Comparison of ENCODE assay signal across 11 mouse cellular contexts in the genomic region with DNA sequence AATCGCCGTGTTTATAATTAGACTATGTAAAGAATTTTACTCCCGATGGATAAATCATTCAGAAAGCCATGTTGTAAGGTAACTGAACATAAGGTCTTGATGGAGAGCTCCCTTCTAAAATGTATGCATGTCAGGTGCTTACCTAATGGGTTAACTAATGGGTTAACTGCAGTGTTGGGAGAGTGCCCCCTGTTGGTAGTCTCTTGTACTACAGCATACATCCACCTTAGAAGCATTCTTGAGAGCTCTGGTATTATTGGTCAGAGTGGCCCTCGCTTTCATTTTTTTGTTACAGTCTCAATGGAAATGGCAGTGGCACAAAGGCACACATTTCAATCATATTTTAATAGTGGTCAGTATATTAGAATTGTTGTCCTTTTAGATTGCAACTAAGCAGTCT.
DNase-seq lines count a peak whose midpoint lies in the region; ATAC-seq and TF ChIP-seq lines count a peak whose summit lies in the region.
"Had no signal": no experiment of that assay in that cellular context is flagged by ENCODE, and none has a peak within 500 bp of the region (broad histone marks: within the 10 kb centered on the region; RNA-seq: fewer than 3 reads in every experiment).

No protein-coding gene starts in this region.

- 91% methylated on average over 4 of the region's 4 CpGs for WGBS in heart, embryonic 10.5 days
- WGBS in heart, embryonic 12.5 days = 91% methylated on average over 4 of the region's 4 CpGs
- 97% methylated on average over 4 of the region's 4 CpGs for WGBS in spleen, adult 2 months
- 90% methylated on average over 4 of the region's 4 CpGs for WGBS in stomach, postnatal 0 days

- no peak for TF ChIP-seq EP300 in stomach, postnatal 0 days (optimal IDR thresholded peaks at IDR 0.05)

- no peak overlapping the region for H3K4me3 ChIP-seq in heart, embryonic 10.5 days
- H3K4me3 ChIP-seq in heart, embryonic 12.5 days = no peak overlapping the region
- no peak overlapping the region for H3K4me3 ChIP-seq in spleen, adult 2 months (ENCODE audit: extremely low read depth, insufficient read depth, insufficient read length)
- no peak overlapping the region for H3K4me3 ChIP-seq in stomach, postnatal 0 days (ENCODE audit: low read depth, low read length)
- H3K4me3 ChIP-seq: hindbrain, embryonic 13.5 days; limb, embryonic 13.5 days; neural tube, embryonic 13.5 days had no signal

- H3K9me3 ChIP-seq in heart, embryonic 10.5 days = no peaks in the 10 kb centered on the region
- no peaks in the 10 kb centered on the region for H3K9me3 ChIP-seq in heart, embryonic 12.5 days (replicated peaks)
- no peaks in the 10 kb centered on the region for H3K9me3 ChIP-seq in stomach, postnatal 0 days (ENCODE audit: control insufficient read depth, low read length)
- H3K9me3 ChIP-seq: hindbrain, embryonic 13.5 days; limb, embryonic 13.5 days; neural tube, embryonic 13.5 days had no signal

- no peak for TF ChIP-seq CTCF in spleen, adult 2 months (IDR thresholded peaks at IDR 0.05; ENCODE audit: extremely low read depth, insufficient read depth, insufficient read length, insufficient replicate concordance)
- TF ChIP-seq CTCF in stomach, postnatal 0 days (IDR thresholded peaks at IDR 0.05; ENCODE audit: low read depth) = peak; percentile 74

- DNase-seq in heart, embryonic 10.5 days (ENCODE audit: low spot score) = peak; percentile 19
- peak; percentile 10 to 11 for DNase-seq in spleen, adult 2 months (ENCODE audit: low read depth in 1 of 2, low spot score in 2 of 2)
- no peak for DNase-seq in spleen, postnatal 4 days (ENCODE audit: low spot score in 2 of 2)
- DNase-seq in embryo, embryonic 10.5 days (ENCODE audit: low spot score) = peak; percentile 64
- DNase-seq in stomach, postnatal 0 days (ENCODE audit: low spot score) = no peak
- DNase-seq in ovary, postnatal 36 days (ENCODE audit: low spot score) = no peak
- DNase-seq in left cerebral cortex, postnatal 25 days (ENCODE audit: low spot score in 2 of 2) = no peak

- peaks cover 28% of the 10 kb centered on the region for H3K36me3 ChIP-seq in heart, embryonic 10.5 days
- peaks cover 28% of the 10 kb centered on the region for H3K36me3 ChIP-seq in heart, embryonic 12.5 days
- H3K36me3 ChIP-seq in spleen, adult 2 months (ENCODE audit: control insufficient read depth, insufficient read depth, low read length) = no peaks in the 10 kb centered on the region
- H3K36me3 ChIP-seq in stomach, postnatal 0 days (ENCODE audit: control insufficient read depth, insufficient read depth, low read length) = no peaks in the 10 kb centered on the region
- H3K36me3 ChIP-seq: hindbrain, embryonic 13.5 days had no signal

- no peak for ATAC-seq in heart, embryonic 12.5 days (ENCODE audit: insufficient number of reproducible peaks, low FRiP score)
- ATAC-seq in stomach, postnatal 0 days (ENCODE audit: low FRiP score, low TSS enrichment) = no peak

- H3K4me2 ChIP-seq in heart, embryonic 12.5 days = no peak overlapping the region
- H3K4me2 ChIP-seq in stomach, postnatal 0 days (replicated peaks; ENCODE audit: low read depth) = no peak overlapping the region
- H3K4me2 ChIP-seq: hindbrain, embryonic 13.5 days; limb, embryonic 13.5 days; neural tube, embryonic 13.5 days had no signal

- H3K27ac ChIP-seq in heart, embryonic 10.5 days = no peak overlapping the region
- H3K27ac ChIP-seq in heart, embryonic 12.5 days (ENCODE audit: poor library complexity, severe bottlenecking) = no peak overlapping the region
- no peak overlapping the region for H3K27ac ChIP-seq in spleen, adult 2 months (ENCODE audit: insufficient read depth, low read length)
- no peak overlapping the region for H3K27ac ChIP-seq in stomach, postnatal 0 days (replicated peaks)
- H3K27ac ChIP-seq: hindbrain, embryonic 13.5 days; limb, embryonic 13.5 days; neural tube, embryonic 13.5 days had no signal

- intact Hi-C loops in left cerebral cortex, postnatal 25 days (cut with DNase I) = loop anchor here (5.0 kb wide), 1 partner anchor 558 kb away; no protein-coding TSS in a partner anchor

- H3K4me1 ChIP-seq in heart, embryonic 10.5 days = peaks cover 8% of the 10 kb centered on the region; the same call in 1 of the 2 replicates
- 0 out of 2 replicates have a peak, but pooled peaks cover 2% of the 10 kb centered on the region for H3K4me1 ChIP-seq in heart, embryonic 12.5 days (replicated peaks)
- no peaks in the 10 kb centered on the region for H3K4me1 ChIP-seq in spleen, adult 2 months (ENCODE audit: control insufficient read depth, insufficient read depth, insufficient read length)
- H3K4me1 ChIP-seq in stomach, postnatal 0 days (replicated peaks; ENCODE audit: control insufficient read depth, insufficient read depth) = no peaks in the 10 kb centered on the region
- H3K4me1 ChIP-seq: hindbrain, embryonic 13.5 days; neural tube, embryonic 13.5 days had no signal

- H3K27me3 ChIP-seq in heart, embryonic 10.5 days (ENCODE audit: insufficient read depth, poor library complexity, severe bottlenecking) = no peaks in the 10 kb centered on the region
- no peaks in the 10 kb centered on the region for H3K27me3 ChIP-seq in heart, embryonic 12.5 days (replicated peaks)
- no peaks in the 10 kb centered on the region for H3K27me3 ChIP-seq in spleen, adult 2 months (ENCODE audit: control insufficient read depth, insufficient read depth, low read length)
- H3K27me3 ChIP-seq in stomach, postnatal 0 days (ENCODE audit: control insufficient read depth, insufficient read depth, low read length) = no peaks in the 10 kb centered on the region
- H3K27me3 ChIP-seq: hindbrain, embryonic 13.5 days; limb, embryonic 13.5 days; neural tube, embryonic 13.5 days had no signal

- no peak overlapping the region for H3K9ac ChIP-seq in heart, embryonic 12.5 days
- H3K9ac ChIP-seq in stomach, postnatal 0 days (ENCODE audit: low read length) = no peak overlapping the region
- H3K9ac ChIP-seq: hindbrain, embryonic 13.5 days; limb, embryonic 13.5 days; neural tube, embryonic 13.5 days had no signal

- TF ChIP-seq POLR2A in spleen, adult 2 months (IDR thresholded peaks at IDR 0.05; ENCODE audit: low read depth, low read length) = no peak

Comparison
In these comparisons a context has a peak if more than half of its experiments do, and no peak if none do; other contexts are left out.
1. DNase-seq: peak in heart, embryonic 10.5 days (single experiment), spleen, adult 2 months (2 of 2) and embryo, embryonic 10.5 days (single experiment); none in spleen, postnatal 4 days (0 of 2), stomach, postnatal 0 days (single experiment), ovary, postnatal 36 days (single experiment) and left cerebral cortex, postnatal 25 days (0 of 2).